Mouse (Mus musculus) embryonic stem cell, embryonic (primary cell): ENCODE measurements around the gene Sspn.

ENCODE experiments used
- CTCF ChIA-PET, 4 experiments: fragments of 300-600 bp in 2 of 4; fragments of 350-600 bp in 2 of 4; sonication (Branson Sonifier 250); formaldehyde crosslinking; loops; one replicate each; lab custom pipeline; 2022; ENCODE audit warnings: inconsistent platforms in 2 of 4; lab: Charles Lee
- POLR2A ChIA-PET, 4 experiments: fragments of 300-600 bp in 2 of 4; fragments of 350-600 bp in 2 of 4; sonication (Branson Sonifier 250); formaldehyde crosslinking; loops; one replicate each; lab custom pipeline; 2022; ENCODE audit warnings: antibody characterized with exemption in 4 of 4, inconsistent platforms in 1 of 4; lab: Charles Lee

The Sspn gene

DNA sequence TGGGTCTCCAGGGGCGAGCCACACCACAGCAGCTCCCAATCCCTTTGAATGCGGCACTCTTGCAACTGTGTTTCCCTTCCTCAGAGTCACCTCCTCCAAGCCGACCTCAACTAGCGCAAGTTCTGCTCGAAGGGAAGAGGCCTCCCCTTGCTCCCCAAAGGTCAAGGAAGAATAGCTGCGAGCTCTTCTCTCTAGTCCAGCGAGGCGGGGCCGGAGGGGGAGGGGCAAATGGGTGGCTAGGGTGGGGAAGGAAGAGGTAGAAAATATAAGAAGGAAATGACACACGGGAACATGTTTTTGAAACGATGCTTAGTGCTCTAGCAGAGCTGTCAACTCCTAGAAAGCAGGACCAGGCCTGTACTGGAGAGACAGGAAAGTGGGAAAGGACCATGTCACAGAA, 61.1 kb downstream of the Sspn start:
- CTCF ChIA-PET = interaction anchor here in 2 of 4 experiments (0.5 to 0.7 kb wide), 2 partner anchors 245 to 1105 kb away, joined by 3 read pairs; no protein-coding TSS in a partner anchor
- POLR2A ChIA-PET = interaction anchor here in 2 of 4 experiments (0.5 to 1.2 kb wide), 3 partner anchors 14 to 627 kb away, joined by 3 to 11 read pairs (median 3); no protein-coding TSS in a partner anchor

DNA sequence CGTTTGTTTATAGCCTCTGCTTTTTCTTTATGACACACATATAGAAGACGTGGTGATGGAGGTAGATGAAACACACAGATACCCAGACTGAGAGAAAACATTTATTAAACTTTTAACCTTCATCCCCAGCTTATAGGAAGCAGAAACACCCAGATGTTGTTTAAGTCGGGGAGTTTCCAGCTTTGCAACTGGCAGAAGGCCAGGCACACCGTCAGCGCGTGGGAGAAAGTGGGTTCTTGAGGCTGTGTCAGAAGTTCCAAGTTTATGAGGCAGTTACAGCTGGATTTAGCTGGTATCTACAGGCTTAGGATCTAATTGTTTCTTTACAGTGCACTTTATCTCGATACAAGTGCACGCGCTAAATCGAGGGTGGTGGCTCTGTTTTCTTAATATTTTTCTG, 61.5 kb downstream of the Sspn start:
- ChIA-PET CTCF (interaction anchor here in 1 of 4 experiments (0.5 kb wide), 1 partner anchor 246 kb away, joined by 3 read pairs; no protein-coding TSS in a partner anchor), POLR2A (interaction anchor here in 2 of 4 experiments (0.5 to 1.2 kb wide), 3 partner anchors 15 to 208 kb away, joined by 3 to 11 read pairs (median 3); no protein-coding TSS in a partner anchor)

DNA sequence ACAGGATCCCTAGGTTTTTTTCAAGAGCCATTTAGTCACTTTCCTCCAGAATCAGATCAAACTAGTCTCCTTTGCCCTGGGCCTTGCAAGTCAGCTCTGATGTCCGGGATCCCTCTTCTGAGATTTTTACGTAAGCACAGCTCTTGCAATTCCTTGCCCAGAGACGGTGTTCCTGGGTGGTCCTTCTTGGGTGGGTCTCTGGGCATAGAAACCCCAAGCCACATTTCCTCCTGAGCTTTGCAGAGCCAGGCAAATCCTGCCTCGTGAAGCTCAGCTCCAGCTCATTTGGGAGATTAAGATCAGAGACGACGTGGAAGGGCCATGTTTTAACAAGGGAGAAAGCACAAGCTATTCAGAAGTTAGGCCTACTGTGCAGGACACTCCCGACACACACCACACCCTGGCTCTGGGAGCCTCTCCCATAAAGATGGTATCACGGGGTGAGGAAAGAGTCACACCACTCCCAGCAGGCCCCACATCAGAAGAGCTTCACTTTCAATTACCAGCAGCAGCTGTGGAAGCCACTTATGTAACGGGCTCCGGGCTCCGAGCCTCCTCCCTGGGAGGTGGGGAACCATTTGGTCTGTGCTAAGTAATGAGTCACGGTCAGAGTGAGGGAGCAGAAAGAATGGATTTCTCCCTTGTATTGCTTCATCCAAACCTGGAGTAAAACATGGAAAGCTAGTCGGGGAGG, 67.0 kb downstream of the Sspn start:
- ChIA-PET CTCF (interaction anchor here in 2 of 4 experiments (0.6 to 1.0 kb wide), 2 partner anchors 28 to 175 kb away, joined by 3 to 8 read pairs; no protein-coding TSS in a partner anchor), POLR2A (interaction anchor here in 3 of 4 experiments (0.8 to 1.5 kb wide), 9 partner anchors 9 to 274 kb away, joined by 3 to 10 read pairs (median 3); no protein-coding TSS in a partner anchor)

DNA sequence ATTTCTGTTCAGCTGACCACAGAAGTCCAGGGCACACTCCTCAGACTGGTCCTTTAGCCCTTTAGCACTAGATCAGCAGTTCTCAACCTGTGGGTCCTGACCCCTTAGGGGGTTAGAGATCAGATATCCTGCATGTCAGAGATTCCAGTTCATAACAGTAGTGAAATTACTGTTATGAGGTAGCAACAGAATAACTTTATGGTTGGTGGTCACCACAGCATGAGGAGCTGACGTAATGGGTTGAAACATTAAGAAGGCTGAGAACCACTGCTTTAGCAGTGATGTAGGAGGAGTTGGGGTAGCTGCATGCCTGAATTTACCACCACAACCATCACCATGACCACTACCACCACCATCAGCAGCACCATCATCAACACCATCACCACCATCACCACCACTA, 69.3 kb downstream of the Sspn start:
- POLR2A ChIA-PET = no interaction called here
- CTCF ChIA-PET = interaction anchor here in 2 of 4 experiments (0.6 kb wide), 2 partner anchors 174 to 309 kb away, joined by 4 to 13 read pairs; no protein-coding TSS in a partner anchor

DNA sequence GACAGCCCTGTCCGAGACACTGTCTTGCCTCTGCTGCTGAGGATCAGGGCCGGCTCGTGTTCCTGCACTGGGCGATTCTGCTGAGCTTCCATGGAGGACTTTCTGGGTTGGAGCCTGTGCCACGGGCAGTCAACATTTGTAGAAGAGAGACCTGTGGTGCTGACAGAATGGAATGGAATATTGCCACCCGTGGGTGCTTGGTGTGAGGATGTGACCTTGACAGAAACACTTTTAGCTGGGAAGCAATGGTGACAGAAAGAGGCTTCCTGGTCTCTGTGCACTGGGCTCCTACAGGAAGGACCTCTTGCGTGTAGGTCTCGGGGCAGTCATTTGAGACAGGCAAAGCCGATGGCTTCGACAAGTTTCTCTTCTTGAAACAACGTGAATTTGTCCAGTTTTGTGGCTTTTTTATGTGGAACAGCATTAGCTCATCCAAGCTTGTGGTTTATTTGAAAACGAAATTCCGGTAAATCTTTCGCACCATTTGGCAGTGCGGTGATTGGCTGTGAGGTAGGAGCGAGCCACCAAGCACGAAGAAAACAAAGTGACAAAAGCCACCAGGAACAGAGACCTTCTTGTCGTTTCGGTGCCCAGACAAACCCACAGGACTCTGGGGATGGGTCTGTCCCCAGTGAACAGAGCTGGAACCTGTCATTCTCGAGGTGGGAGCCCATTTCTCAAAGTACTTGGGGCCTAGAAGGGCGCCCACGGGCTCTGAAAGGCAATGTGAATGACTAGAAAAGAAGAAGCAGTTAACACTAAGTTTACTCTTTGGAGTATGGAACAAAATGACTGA, 70.2 kb downstream of the Sspn start:
- ChIA-PET CTCF (interaction anchor here in 2 of 4 experiments (0.5 to 0.6 kb wide), 2 partner anchors 175 to 343 kb away, joined by 3 to 4 read pairs; no protein-coding TSS in a partner anchor), POLR2A (no interaction called here)

DNA sequence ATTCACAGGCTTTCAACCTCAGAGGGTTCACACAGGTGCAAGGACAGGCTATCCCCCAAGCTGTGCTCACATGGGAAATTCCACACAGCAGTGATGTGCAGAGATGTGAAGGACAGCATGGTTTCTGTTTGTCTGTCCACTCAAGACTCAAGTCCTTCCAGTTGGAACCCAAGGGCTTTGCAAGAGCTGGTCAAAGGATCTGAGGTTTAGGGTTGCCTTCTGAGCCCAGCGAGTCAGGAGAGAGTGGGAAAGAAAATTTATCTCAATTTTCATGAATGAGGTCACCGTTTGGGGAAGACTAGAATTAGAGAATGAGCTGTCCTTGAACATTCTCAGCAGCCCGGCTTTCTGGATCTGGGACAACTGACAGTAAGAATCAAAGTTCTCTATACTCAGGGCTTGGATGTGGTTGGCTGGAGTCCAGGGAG, 72.7 kb downstream of the Sspn start:
- ChIA-PET CTCF (no interaction called here), POLR2A (no interaction called here)

DNA sequence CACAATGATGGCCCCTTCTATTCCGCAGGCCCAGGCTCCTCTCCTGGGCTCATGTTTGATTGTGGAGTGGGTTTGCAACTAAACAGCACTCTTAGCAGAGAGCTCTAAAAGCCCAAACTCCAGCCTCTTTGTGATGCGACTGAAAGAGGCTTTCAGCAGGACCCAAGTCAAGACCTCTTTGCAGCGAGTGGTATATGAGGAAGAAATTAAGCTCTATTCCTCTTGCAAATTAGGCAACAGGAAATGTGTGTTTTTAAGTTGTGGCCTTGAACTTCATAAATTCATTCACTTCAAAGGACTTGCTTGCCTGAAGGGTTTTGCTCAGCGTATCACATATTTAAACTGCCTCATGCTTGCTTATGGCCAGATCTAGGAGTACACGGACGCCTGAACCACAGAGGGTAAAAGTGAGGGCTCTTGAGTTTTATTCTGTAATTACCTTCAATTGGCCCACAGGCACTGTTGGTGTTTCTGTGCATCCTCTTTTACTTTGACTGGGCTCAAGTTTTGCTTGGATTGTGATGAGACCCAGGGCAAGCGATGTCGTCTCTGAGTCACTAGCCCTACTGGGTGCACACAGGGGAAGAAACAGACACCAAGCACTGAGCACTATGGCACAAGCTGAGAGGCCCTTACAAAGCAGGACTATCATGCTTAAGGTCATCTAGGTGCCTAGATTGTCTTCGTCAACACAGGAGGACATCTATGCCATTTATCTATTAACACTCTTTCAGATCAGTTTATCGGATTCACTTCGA, 73.9 kb downstream of the Sspn start:
- ChIA-PET CTCF (no interaction called here), POLR2A (interaction anchor here in 1 of 4 experiments (0.6 kb wide), 1 partner anchor 798 kb away, joined by 3 read pairs; no protein-coding TSS in a partner anchor)

DNA sequence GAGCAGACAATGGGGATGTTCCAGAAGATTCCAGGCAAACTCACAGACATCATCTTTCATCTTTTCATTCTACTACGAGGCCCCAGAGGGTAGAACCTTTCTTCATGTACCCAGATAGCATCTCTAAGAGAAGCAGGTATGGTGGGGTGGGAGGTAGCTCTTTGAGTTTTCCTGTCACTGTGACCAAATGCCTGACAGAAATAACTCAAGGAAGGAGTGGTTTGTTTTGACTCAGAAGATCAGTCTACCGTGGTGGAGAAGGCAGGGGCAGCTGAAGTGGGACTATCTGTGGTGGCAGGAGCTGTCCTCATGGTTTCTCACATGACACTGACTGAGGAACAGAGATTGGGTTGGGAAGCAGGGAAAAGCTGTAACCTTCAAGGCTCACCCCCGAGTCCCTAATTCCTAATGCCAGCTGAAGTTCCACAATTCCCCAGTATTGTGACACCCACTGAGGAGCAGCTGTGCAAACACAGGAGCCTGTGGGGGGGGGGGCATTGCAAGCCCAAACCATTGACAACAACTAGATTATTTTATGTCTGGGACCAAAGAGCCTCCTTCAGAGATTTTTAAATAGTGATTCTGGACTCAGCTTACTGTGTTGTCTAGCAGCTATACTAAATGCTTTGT, 74.6 kb downstream of the Sspn start:
- POLR2A ChIA-PET = interaction anchor here in 1 of 4 experiments (0.6 kb wide), 1 partner anchor 501 kb away, joined by 3 read pairs; no protein-coding TSS in a partner anchor
- CTCF ChIA-PET = interaction anchor here in 2 of 4 experiments (0.7 to 0.8 kb wide), 2 partner anchors 208 to 266 kb away, joined by 4 read pairs; no protein-coding TSS in a partner anchor

DNA sequence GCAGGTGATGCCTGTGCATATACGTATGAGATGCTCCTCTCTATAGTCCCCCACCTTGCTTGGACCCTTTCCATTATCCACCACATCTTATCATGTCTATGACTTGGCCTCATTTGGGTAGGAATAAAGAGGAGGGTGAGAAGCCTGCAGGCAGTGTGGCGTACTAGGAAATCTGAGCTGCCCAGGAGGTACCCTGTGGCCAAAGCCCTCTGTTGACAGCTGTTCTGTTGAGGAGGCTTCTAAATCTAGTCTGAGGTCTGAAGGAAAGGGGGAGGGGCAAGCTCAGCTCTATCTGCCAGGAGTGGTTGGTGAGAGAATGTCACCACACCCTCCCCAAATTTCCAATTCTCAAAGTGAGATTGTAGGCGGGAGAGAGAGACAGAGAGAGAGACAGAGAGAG, 75.3 kb downstream of the Sspn start:
- CTCF ChIA-PET = interaction anchor here in 2 of 4 experiments (0.7 to 0.8 kb wide), 2 partner anchors 209 to 265 kb away, joined by 4 read pairs; no protein-coding TSS in a partner anchor
- POLR2A ChIA-PET = interaction anchor here in 1 of 4 experiments (0.6 kb wide), 1 partner anchor 500 kb away, joined by 3 read pairs; no protein-coding TSS in a partner anchor

DNA sequence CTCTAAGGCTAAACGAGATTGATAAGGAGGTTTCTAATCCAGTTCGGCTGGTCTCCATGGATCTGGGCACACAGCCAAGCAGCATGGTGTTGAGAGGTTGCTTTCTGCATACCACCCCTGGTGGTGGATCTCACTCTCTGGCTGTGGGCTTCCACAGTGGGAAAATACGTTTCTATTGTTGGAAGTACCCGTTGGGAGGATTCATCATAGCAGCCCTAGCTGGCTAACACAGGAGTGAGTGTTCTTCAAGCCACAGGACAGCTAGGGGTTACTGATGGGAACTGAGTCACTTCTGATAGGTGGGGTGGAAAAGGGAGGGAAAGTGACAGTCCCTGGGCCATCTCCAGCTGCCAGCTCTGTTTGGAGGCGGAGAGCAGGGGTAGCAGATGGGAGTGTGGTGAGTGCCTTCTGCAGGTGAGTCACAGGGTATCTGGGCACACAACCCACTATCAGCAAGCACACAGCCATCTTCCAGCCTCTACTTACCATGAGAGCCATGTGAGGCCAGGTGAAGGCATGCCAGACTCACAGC, 77.1 kb downstream of the Sspn start:
- CTCF ChIA-PET = no interaction called here

DNA sequence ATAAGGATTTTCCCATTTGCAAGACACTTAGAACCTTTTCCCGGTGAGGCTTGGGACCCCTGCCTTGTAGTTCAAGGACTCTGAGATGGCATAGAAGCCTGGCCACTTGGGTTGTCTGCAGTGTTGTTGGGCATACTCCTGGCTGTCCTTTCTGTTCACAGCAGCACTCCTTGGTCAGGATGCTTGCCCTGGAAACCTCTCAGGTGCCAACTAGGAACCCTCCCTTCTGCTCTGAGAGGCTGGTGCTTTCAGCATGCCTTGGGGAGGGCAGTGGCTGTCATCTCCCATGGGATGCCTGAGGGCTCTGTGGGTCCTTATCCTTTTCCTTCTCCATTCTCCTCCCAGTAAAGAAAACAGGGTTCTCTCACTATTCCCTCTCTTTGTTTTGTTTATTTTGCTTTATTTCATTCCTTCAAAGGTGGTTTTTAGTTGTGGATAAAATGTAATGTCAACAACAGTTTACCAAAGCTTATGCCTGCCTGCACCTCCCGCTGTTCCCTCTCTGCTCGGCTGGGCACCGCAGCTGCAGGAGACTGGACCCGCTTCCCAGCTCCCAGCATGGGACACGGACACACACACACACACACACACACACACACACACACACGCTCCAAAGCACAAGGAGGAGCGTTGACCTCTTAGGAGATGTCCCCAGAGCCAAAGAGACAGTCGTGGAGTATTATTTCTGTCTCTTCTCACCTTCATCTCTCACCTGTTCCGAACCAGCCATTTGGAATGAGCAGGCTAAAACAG, 77.9 kb downstream of the Sspn start:
- ChIA-PET POLR2A (interaction anchor here in 1 of 4 experiments (0.6 kb wide), 2 partner anchors 15 to 385 kb away, joined by 3 to 8 read pairs; no protein-coding TSS in a partner anchor), CTCF (no interaction called here)

More for the DNA sequence above, 77.1 kb downstream of the Sspn start:
- POLR2A ChIA-PET = no interaction called here

DNA sequence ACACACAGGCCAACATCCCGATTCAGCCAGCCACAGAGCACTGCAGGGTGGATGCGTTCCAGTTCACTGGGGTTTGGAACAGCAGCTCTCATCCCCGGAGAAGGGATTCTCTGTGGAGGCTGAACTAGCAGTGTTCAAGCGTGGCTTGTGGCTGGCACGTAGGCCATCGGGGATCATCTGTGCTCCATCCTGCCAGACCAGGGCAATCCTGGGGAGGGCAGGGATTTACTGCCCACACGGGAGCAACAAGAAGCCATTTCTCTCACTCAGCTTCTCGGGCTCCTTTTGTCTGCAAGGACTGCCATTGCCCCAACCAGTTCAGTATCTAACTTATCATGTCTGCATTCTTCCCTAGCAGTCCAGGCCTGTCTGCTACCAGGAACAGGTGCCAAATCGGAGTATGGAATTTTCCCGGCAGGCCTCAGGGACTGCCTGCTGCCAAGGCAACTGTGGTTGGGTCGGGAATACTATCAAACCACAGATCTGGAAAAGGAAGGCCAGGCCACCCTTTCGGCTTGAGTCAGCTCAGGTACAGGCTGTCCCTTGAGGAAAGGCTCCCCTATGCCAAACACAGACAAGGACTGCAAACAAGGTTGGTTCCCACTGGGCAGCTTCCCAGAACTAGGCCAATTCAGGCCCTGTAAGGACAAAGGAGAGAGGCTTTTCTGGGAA, 78.8 kb downstream of the Sspn start:
- ChIA-PET CTCF (interaction anchor here in 1 of 4 experiments (0.8 kb wide), 1 partner anchor 248 kb away, joined by 4 read pairs; no protein-coding TSS in a partner anchor), POLR2A (interaction anchor here in 1 of 4 experiments (0.6 kb wide), 1 partner anchor 16 kb away, joined by 8 read pairs; no protein-coding TSS in a partner anchor)

DNA sequence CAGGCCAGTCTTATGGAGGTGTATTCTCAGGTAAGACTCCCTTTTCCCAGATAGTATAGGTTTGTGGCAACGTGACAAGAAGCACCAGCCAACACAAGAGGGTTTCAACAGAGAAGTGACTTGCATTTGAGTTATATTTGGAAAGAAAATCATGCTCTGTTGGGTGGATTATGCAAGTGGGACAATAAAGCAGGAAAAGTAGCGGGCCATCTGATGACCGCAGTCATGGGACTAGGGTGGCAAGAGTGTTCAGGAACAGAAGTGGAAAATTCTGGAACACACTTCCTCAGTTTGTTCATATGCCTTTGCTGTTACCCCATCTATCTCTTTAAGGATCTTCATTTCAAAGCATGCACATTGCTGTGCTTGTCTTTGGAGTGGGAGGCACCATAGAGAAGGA, 82.9 kb downstream of the Sspn start:
- ChIA-PET CTCF (interaction anchor here in 1 of 4 experiments (0.6 kb wide), 1 partner anchor 184 kb away, joined by 6 read pairs; no protein-coding TSS in a partner anchor), POLR2A (no interaction called here)
